Mouse (Mus musculus): ENCODE measurements around the gene Epn2.

GRCm38 (mm10) chr11:61541106-61541505 is 38.4 kb downstream of the Epn2 start:
- no peak for TF ChIP-seq POLR2A (IDR thresholded peaks at IDR 0.05; ENCODE audit: borderline replicate concordance, extremely low read depth, insufficient read depth, insufficient read length, poor library complexity, severe bottlenecking)
- TF ChIP-seq CTCF (IDR thresholded peaks at IDR 0.05; ENCODE audit: borderline replicate concordance, extremely low read depth, insufficient read depth, insufficient read length), result no peak

All from brain, embryonic 14.5 days (tissue).